Mouse (Mus musculus) heart, embryonic 15.5 days (tissue): Measurements from ENCODE around the gene Mdm1. TPM values are rescaled to one million over a fixed set of nuclear protein-coding genes. Genes with fewer than 3 reads are reported as not detected.

Source experiments
- ATAC-seq: fragments of 200-750 bp; cut with Nextera tagmentation; replicated peaks from 2 replicates; pipeline ENCODE4 v1.8.0; 2017; ENCODE audit warnings: low read depth, moderate TSS enrichment; ENCODE audit not compliant: insufficient number of reproducible peaks, insufficient read depth, low FRiP score
- H3K27ac ChIP-seq: fragments of 300-500 bp; sonication (generic); 2 replicates; pipeline ENCODE4 v1.5.1; 2015; ENCODE audit warnings: mild to moderate bottlenecking, inconsistent platforms
- H3K27me3 ChIP-seq: fragments of 300-500 bp; sonication (generic); 2 replicates; pipeline ENCODE4 v1.6.1; 2015; ENCODE audit warnings: inconsistent platforms
- H3K36me3 ChIP-seq: fragments of 300-500 bp; sonication (generic); 2 replicates; pipeline ENCODE4 v1.6.1; 2015; ENCODE audit warnings: mild to moderate bottlenecking, inconsistent platforms
- H3K4me1 ChIP-seq: fragments of 300-500 bp; sonication (generic); replicated peaks from 2 replicates; pipeline ENCODE4 v1.6.1; 2015; ENCODE audit warnings: inconsistent platforms
- H3K4me2 ChIP-seq: fragments of 300-500 bp; sonication (generic); 2 replicates; pipeline ENCODE4 v1.6.1; 2015; ENCODE audit warnings: inconsistent platforms, mild to moderate bottlenecking, moderate library complexity
- H3K4me3 ChIP-seq: fragments of 300-500 bp; sonication (generic); 2 replicates; pipeline ENCODE4 v1.5.1; 2015; ENCODE audit warnings: mild to moderate bottlenecking, inconsistent platforms
- H3K9ac ChIP-seq: fragments of 300-500 bp; sonication (generic); 2 replicates; pipeline ENCODE4 v1.6.1; 2015; ENCODE audit warnings: mild to moderate bottlenecking, inconsistent platforms
- H3K9me3 ChIP-seq: fragments of 300-500 bp; sonication (generic); replicated peaks from 2 replicates; pipeline ENCODE4 v1.6.1; 2016; ENCODE audit warnings: inconsistent platforms
- WGBS: fragments of 180-500 bp; shearing (Covaris S2); methylation state at CpG from one replicate; pipeline ENCODE4 v1.1.7; 2015; ENCODE audit warnings: mixed read lengths; 5-methylcytosine and 5-hydroxymethylcytosine counted together
- polyA plus RNA-seq: library from polyadenylated mRNA; unstranded; fragments of >200 nt; fragmentation: Nextera tagmentation; extraction: Ambion mirVana; gene quantifications from 2 replicates; pipeline ENCODE4 v1.2.1, GENCODE M21; 2015

Gene Mdm1
- polyA plus RNA-seq, 1 experiment from 2014 or later, result 13.6 TPM

GRCm38 (mm10) chr10:118110006-118110920 lies 31.3 kb upstream of the Mdm1 start:
- WGBS, result 28% methylated on average over 8 of the region's 8 CpGs
- no peak overlapping the region for H3K9ac ChIP-seq
- H3K9me3 ChIP-seq, result no peaks in the 10 kb centered on the region
- H3K4me2 ChIP-seq, result no peak overlapping the region
- H3K4me3 ChIP-seq, result no peak overlapping the region
- no peak for ATAC-seq
- 0 out of 2 replicates have a peak, but pooled peaks cover 2% of the 10 kb centered on the region for H3K27me3 ChIP-seq
- peaks cover 5% of the 10 kb centered on the region for H3K4me1 ChIP-seq
- H3K36me3 ChIP-seq, result no peaks in the 10 kb centered on the region
- peak overlapping the region; percentile 42 for H3K27ac ChIP-seq

- H3K9ac ChIP-seq, result no peak overlapping the region
- no peak for ATAC-seq
- 64% methylated on average over 7 of the region's 7 CpGs for WGBS
Measured at GRCm38 (mm10) chr10:118110921-118111301, 30.7 kb upstream of the Mdm1 start.

GRCm38 (mm10) chr10:118111621-118112020 lies 30.0 kb upstream of the Mdm1 start:
- ATAC-seq, result no peak
- 29% methylated on average over 7 of the region's 7 CpGs for WGBS
- peaks cover 5% of the 10 kb centered on the region for H3K4me1 ChIP-seq

More at GRCm38 (mm10) chr10:118110921-118111301, 30.7 kb upstream of the Mdm1 start:
- 0 out of 2 replicates have a peak, but pooled peaks cover 2% of the 10 kb centered on the region for H3K27me3 ChIP-seq
- H3K27ac ChIP-seq, result no peak overlapping the region
- H3K4me1 ChIP-seq, result peaks cover 5% of the 10 kb centered on the region
- no peaks in the 10 kb centered on the region for H3K9me3 ChIP-seq
- H3K4me2 ChIP-seq, result no peak overlapping the region
- H3K36me3 ChIP-seq, result no peaks in the 10 kb centered on the region
- H3K4me3 ChIP-seq, result no peak overlapping the region

DNA sequence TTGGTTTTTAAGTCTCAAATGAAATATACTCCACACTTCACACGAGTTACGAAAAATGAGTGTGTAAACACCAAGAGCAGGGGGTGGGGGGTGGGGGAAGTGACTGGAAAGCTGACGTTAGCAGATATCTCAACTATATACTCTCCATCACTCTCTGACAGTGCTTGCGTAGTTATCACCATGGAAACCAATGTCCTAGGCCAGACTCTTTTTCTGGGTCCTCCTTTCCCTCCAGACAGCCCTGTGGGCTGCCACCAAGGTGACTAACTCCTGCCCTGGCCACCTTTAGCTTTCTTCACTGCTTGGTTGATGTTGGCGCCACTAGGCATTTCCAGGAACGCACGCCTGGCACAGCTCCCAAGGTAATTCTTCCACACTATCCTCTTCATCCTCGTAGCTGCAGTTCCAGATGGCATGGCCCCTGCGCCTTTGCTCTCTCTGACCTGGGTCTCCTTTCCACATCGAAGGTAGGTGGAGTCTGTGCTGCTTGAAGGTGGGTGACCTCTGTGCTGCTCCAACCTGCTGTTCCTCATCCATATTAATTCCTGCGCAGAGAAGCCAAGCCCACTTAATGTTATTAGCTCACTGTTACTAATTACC lies 29.2 kb upstream of the Mdm1 start:
- no peaks in the 10 kb centered on the region for H3K36me3 ChIP-seq
- H3K9me3 ChIP-seq, result no peaks in the 10 kb centered on the region
- 64% methylated on average over 11 of the region's 11 CpGs for whole genome bisulfite sequencing

More at GRCm38 (mm10) chr10:118111621-118112020, 30.0 kb upstream of the Mdm1 start:
- no peaks in the 10 kb centered on the region for H3K9me3 ChIP-seq
- 0 out of 2 replicates have a peak, but pooled peaks cover 2% of the 10 kb centered on the region for H3K27me3 ChIP-seq
- H3K36me3 ChIP-seq, result no peaks in the 10 kb centered on the region
- H3K27ac ChIP-seq, result no peak overlapping the region
- H3K9ac ChIP-seq, result no peak overlapping the region
- no peak overlapping the region for H3K4me2 ChIP-seq
- no peak overlapping the region for H3K4me3 ChIP-seq

DNA sequence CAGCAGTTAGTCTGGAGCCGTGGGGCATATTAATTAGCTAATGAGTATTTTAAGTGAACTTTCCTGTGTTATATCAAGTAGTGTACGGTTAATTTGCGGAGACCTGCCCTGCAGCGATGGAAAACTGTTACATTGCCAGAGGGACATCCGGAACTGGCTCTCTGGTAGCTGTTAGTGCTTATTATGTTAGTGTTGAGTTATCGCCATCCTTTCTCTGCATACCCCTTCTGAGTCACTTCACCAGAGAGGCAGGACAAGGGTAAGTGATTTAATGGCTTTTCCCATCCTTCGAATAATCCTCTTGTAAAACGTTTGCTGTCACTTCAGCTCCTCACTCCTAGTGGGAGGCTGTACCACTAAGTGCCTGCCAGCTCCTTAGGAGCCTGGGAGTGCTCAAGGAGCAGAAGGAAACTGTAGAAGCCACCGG lies 28.3 kb upstream of the Mdm1 start:
- H3K9me3 ChIP-seq, result no peaks in the 10 kb centered on the region
- H3K9ac ChIP-seq, result no peak overlapping the region
- no peak overlapping the region for H3K27ac ChIP-seq
- H3K4me3 ChIP-seq, result no peak overlapping the region
- H3K27me3 ChIP-seq, result no peaks in the 10 kb centered on the region
- H3K4me1 ChIP-seq, result peaks cover 5% of the 10 kb centered on the region
- no peaks in the 10 kb centered on the region for H3K36me3 ChIP-seq
- WGBS, result 53% methylated on average over 9 of the region's 9 CpGs
- no peak for ATAC-seq
- no peak overlapping the region for H3K4me2 ChIP-seq

More for the DNA sequence above, 29.2 kb upstream of the Mdm1 start:
- Histone ChIP-seq H3K4me1 (peaks cover 5% of the 10 kb centered on the region), H3K4me2 (no peak overlapping the region), H3K27me3 (no peaks in the 10 kb centered on the region), H3K4me3 (no peak overlapping the region), H3K27ac (no peak overlapping the region), H3K9ac (no peak overlapping the region)
- ATAC-seq, result no peak

GRCm38 (mm10) chr10:118114271-118114670 lies 27.3 kb upstream of the Mdm1 start:
- no peaks in the 10 kb centered on the region for H3K36me3 ChIP-seq
- no peaks in the 10 kb centered on the region for H3K27me3 ChIP-seq
- peaks cover 5% of the 10 kb centered on the region for H3K4me1 ChIP-seq
- ATAC-seq, result no peak
- no peak overlapping the region for H3K27ac ChIP-seq
- no peak overlapping the region for H3K9ac ChIP-seq
- no peak overlapping the region for H3K4me3 ChIP-seq
- no peak overlapping the region for H3K4me2 ChIP-seq
- WGBS, result 68% methylated on average over 1 of the region's 1 CpGs
- H3K9me3 ChIP-seq, result no peaks in the 10 kb centered on the region

- H3K9me3 ChIP-seq, result no peaks in the 10 kb centered on the region
- WGBS, result 80% methylated on average over 2 of the region's 2 CpGs
- ATAC-seq, result no peak
- H3K4me3 ChIP-seq, result no peak overlapping the region
- H3K4me2 ChIP-seq, result no peak overlapping the region
- H3K27me3 ChIP-seq, result no peaks in the 10 kb centered on the region
- H3K9ac ChIP-seq, result no peak overlapping the region
- no peaks in the 10 kb centered on the region for H3K36me3 ChIP-seq
- no peak overlapping the region for H3K27ac ChIP-seq
- no peaks in the 10 kb centered on the region for H3K4me1 ChIP-seq
Measured at GRCm38 (mm10) chr10:118116456-118116855, 25.2 kb upstream of the Mdm1 start.

- no peak for ATAC-seq
- 51% methylated on average over 25 of the region's 25 CpGs for WGBS
- Histone ChIP-seq H3K9me3 (no peaks in the 10 kb centered on the region), H3K27me3 (no peaks in the 10 kb centered on the region), H3K27ac (no peak overlapping the region), H3K4me1 (no peaks in the 10 kb centered on the region; the same call in 1 of the 2 replicates), H3K4me3 (peak overlapping the region; percentile 10; the same call in 1 of the 2 replicates), H3K36me3 (no peaks in the 10 kb centered on the region), H3K9ac (no peak overlapping the region), H3K4me2 (peak overlapping the region; percentile 37)
Measured at GRCm38 (mm10) chr10:118121047-118121936, 20.3 kb upstream of the Mdm1 start.

DNA sequence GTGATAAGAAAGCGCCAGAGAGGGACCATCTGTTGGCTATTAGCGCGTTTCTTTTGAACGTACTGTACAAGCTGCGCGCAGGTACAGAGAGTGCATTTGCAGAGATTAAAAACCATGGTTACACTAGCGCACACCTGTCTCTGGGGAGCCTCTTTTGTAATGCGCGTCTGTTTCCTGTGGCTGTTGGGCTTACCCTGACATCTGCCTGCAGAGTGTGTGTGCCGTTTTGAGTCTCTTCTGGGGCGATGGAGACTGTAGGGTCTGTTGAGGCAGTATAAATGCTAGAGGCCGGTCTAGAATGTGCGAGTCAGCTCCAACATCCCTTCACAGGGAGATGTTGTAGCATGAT lies 19.7 kb upstream of the Mdm1 start:
- Histone ChIP-seq H3K36me3 (no peaks in the 10 kb centered on the region), H3K4me3 (no peak overlapping the region), H3K9me3 (no peaks in the 10 kb centered on the region), H3K27me3 (no peaks in the 10 kb centered on the region), H3K9ac (no peak overlapping the region), H3K4me1 (no peaks in the 10 kb centered on the region; the same call in 1 of the 2 replicates), H3K4me2 (peak overlapping the region; percentile 37; the same call in 1 of the 2 replicates), H3K27ac (no peak overlapping the region)
- no peak; the same call in 1 of the 2 replicates for ATAC-seq
- WGBS, result 46% methylated on average over 13 of the region's 13 CpGs

DNA sequence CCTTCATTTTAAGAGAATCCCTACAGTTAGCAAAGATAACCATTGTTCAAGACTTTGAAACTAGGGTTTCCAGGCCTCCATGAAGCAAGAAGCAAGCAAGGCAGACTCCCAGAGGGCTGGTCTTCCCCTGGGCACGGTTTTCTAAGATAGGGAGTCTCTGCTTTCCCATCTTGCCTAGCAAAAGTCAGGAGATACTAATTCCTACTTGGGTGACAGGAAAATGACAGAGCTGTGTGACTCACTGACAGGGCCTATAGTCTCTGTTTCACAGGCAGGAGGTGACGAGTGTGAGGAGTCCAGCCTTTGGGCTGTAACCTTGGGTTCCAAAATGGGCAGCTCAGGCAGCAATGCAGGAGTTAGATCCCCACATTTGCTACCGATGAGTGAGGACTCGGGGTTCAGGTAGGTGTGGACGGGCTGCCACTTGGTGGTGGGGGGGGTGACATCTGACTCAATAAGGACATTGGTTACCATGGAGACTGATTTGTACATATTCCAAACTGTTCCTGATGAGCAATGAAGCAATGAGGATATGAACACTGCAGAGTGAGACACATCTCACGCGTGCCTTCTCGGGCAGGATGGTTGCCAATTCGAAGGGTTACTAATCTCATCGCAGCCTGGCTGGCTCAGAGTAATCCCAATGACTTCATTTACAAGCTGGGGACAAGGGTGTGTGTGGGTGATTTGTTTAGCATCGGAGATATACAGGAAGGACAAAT lies 19.0 kb upstream of the Mdm1 start:
- no peak overlapping the region for H3K27ac ChIP-seq
- no peak for ATAC-seq
- no peak overlapping the region for H3K4me2 ChIP-seq
- no peaks in the 10 kb centered on the region for H3K36me3 ChIP-seq
- no peaks in the 10 kb centered on the region for H3K9me3 ChIP-seq
- no peak overlapping the region for H3K4me3 ChIP-seq
- H3K27me3 ChIP-seq, result no peaks in the 10 kb centered on the region
- no peak overlapping the region for H3K9ac ChIP-seq
- WGBS, result 77% methylated on average over 11 of the region's 11 CpGs
- no peaks in the 10 kb centered on the region; the same call in 1 of the 2 replicates for H3K4me1 ChIP-seq
